Mouse (Mus musculus) CD4-positive helper T cell, adult 2 months (primary cell): ENCODE results near the gene Meis1.

Experiments
- DNase-seq: peaks from one replicate; pipeline ENCODE4 v3.0.0-alpha.2; 2012; ENCODE audit warnings: low read depth, missing footprints, low spot score

Gene Meis1

DNA sequence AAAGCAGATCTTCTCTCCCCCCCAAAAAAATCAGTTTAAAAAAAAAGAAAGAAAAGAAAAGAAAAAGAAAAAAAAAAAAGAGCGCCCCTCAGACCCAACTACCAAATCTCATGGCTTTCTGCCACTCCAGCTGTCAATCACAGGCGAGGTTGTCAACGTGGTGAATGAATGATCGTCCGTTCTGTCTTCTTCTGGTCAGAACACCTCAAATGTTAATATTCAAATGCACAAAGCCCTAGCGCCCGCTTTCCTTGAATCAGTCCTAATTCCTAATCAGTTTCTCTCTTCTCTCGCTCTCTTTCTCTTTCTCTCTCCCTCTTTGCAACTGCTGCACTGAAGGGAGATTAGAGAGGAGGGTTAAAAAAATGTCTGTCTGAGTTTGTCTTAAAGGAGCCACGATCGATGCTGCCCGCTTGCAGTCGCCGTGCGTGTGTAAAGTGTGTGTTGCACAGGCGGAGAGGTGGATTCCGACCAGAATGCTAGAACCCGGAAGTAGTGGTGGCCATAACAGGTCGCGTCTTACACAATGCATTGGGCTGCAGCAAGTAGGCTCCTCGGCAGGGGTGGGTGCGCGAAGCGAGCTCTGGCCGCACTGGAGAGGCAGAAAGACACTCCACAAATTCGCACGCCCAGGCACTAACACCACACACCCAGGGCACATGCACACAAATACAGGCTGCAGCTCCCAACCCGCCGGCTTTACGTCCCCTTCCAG, at the start of gene Meis1:
Gene Meis1, minus strand, starts transcription at position 497 of the 715 bp plus-strand sequence.
- DNase-seq = peak; percentile 27

GRCm38 (mm10) chr11:19067334-19067733, 48.5 kb upstream of the Meis1 start:
- DNase-seq = no peak

- DNase-seq = no peak
These were observed 30.5 kb upstream of the Meis1 start for GRCm38 (mm10) chr11:19049276-19049675.

- DNase-seq = no peak
These were observed 17.9 kb upstream of the Meis1 start for GRCm38 (mm10) chr11:19036595-19037166.

DNA sequence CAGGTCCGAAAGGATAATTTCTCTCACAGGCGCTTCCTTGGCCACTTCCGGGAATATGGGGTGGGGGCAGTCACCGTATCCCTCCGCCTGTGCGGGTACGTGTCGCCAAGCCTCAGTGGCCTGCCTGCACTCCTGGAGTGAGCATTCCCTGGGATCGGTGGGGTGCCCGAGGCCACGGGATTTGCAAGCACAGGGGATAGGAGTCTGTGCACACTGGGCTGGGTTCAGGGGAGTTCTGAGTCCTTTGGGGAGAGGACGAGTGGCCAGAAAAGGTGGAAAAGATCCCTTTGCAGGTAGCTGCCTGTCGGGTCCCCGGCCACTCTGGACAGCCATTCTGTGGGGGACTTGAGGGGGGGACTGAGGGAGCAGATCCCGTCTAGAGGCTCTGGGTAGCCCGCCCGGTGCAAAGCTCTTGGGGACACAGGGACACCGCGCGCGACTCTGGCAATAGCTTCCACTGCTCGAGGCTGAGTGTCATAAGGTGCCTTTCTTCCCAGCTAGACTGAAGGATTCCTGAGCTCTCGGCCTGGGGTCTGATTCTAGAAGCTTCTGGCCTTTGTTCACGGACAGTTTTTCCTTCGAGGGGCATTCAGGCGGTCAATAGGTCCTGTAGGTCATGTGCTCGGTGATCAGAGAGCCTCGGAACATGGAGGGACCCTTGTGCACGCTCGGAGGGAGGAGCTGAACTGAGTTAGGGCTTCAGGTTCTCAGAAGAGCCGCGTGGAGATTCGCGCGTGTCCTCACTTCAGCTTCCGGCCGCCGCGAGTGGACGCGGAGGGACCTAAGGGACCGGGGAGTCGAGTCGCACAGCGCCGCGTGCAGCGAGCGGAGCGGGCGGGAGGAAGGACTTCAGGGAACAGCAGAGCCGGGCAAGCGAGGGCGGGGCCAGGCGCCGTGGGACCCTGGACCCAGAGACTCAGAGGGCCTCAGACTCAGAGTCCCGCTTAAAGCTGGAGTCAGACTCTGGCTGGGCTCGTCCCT, 8.1 kb upstream of the Meis1 start:
- DNase-seq = no peak

GRCm38 (mm10) chr11:19025976-19026520, 7.3 kb upstream of the Meis1 start:
- no peak for DNase-seq

- DNase-seq = no peak
These were observed 5.9 kb upstream of the Meis1 start for GRCm38 (mm10) chr11:19024496-19025265.

- DNase-seq = no peak
These were observed 4.6 kb upstream of the Meis1 start for GRCm38 (mm10) chr11:19023356-19023755.

DNA sequence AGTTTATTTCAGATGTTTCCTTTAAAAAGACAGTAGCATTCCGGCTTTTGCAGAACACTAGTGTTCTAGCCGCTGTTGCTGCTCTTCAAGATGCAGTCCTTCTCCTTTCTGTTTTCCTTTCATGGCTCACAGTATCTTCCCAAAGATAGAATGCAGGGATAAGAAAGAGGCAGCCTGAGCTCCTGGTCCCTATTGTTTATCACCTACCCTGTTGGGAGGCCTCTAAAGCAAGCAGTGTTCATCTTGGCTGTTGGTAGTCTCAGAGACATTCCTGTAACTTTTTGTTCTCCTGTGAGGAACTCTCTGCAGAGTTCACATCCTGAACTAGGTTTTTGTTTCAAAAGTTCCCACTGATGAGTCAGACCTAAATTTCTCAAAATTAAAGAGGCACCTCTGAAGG, 3.8 kb upstream of the Meis1 start:
- DNase-seq = no peak

GRCm38 (mm10) chr11:19020951-19021710, 2.3 kb upstream of the Meis1 start:
- DNase-seq = no peak

DNA sequence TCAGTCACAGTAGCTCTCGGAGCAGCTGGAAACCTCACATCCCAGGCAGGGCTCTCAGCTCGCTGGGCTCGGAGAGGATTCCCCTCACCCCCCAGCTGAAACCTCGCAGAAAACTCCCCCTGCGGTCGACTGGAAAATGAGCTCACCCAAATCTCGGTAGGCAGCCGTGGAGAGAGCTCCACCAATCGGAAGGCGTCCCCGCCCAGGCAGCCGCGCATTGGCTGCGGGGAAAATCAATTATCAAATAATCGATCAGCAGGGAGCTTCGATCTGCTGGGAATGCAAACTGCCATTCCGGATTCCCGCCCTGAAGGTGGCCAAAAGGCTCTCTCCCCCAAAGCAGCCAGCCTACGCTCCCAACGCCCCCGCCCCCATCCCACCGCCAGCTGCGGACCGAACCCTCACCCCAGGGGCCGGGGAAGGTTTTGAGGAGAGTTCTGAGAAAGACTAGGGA, 1.6 kb upstream of the Meis1 start:
- no peak for DNase-seq

GRCm38 (mm10) chr11:19019204-19020171, 703 bp upstream of the Meis1 start:
- no peak for DNase-seq

DNA sequence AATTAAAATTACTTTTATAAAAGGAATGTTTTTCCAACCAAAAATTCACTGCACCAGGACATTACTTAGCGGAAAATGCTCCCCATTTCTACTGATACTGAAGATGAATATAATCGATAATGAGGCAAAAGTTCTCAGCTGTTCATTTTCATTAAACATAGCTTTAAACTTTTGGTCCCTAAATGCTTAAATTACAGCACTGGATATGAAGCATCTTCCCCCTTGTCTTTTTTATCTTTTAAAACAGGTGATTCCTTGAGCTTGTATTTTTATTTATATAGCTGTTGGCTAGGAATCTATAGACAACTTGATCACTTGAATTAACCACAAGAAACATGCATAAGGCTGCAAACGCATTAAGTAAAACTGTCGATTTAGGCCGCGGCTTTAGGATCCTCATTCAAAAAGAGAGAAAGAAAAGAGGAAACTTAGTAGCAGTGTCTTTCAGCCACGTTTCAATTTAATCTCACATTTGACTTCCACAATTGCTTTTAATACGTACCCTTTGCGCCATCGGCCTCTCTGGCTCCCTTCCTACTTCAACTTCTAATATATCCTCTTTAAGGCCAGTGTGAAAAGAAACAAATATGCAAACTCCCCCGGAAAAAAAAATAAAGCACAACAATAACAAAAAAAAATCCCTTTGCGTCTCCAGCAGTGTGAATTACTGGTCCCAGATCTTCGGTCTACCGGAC, 919 bp downstream of the Meis1 start:
- no peak for DNase-seq

- DNase-seq = no peak
These were observed 1.5 kb downstream of the Meis1 start for GRCm38 (mm10) chr11:19017262-19017661.

- no peak for DNase-seq
These were observed 2.1 kb downstream of the Meis1 start for GRCm38 (mm10) chr11:19016481-19017220.

DNA sequence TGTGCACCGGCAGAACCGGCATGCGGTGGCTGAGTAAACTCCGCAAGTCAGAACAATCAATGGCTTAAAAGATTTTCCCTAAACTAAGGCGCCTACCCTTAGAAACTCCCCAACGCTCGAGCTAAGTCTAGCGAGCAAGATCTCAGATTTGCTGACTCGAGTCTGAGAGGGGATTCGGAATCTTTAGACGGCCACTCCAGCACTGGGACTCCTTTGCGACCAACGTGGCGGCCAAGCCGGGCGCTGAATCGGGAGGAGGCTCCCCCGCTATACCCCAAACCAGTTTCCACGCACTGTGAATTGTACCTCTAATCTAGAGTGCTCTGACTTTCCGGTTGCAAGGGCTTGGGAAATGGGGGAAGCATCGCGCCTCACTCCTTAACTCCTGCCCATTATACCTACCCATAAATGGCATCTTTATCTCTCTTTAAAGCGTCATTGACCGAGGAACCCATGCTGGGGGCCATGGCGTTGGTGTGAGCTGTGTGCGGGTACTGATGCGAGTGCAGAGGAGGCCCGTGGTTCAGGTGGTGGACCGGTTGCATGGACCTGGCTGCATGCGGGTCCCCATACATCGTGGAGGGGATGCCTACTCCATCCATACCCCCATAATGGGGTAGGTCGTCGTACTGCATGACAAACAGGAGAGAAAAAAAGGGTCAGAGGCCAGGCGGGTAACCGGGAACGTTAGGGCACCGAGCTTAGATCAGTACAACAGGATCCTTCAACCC, 2.9 kb downstream of the Meis1 start:
- DNase-seq = no peak

GRCm38 (mm10) chr11:19015381-19015730, 3.4 kb downstream of the Meis1 start:
- no peak for DNase-seq
